Mouse (Mus musculus) lung, adult 2 months (tissue): ENCODE measurements around the gene Csrp3. TPM values are rescaled to one million over a fixed set of nuclear protein-coding genes. Genes with fewer than 3 reads are reported as not detected.

ENCODE experiments used
- DNase-seq: peaks from one replicate; pipeline ENCODE4 v3.0.0; 2022
- H3K4me1 ChIP-seq: fragments of 200-500 bp; 2 replicates; pipeline ENCODE4 v1.6.1; 2011; ENCODE audit warnings: low read length; ENCODE audit not compliant: control insufficient read depth, insufficient read depth
- H3K4me3 ChIP-seq: fragments of 200-500 bp; replicated peaks from 2 replicates; pipeline ENCODE3; 2011; ENCODE audit warnings: low read depth, mild to moderate bottlenecking, control low read depth, low read length; ENCODE audit errors: extremely low read depth
- CTCF ChIP-seq: fragments of 200-500 bp; IDR thresholded peaks from 2 replicates; pipeline ENCODE4 v1.5.1; 2011; ENCODE audit warnings: mild to moderate bottlenecking, low read length, control low read depth; ENCODE audit not compliant: insufficient read depth
- POLR2A ChIP-seq: fragments of 200-500 bp; IDR thresholded peaks from 2 replicates; pipeline ENCODE4 v1.6.1; 2011; ENCODE audit warnings: low read depth, mild to moderate bottlenecking, control low read depth, low read length, borderline replicate concordance; ENCODE audit errors: extremely low read depth
- WGBS: fragments of 180-500 bp; shearing (Covaris S2); methylation state at CpG from one replicate; pipeline ENCODE4 v1.1.7; 2018; 5-methylcytosine and 5-hydroxymethylcytosine counted together
- polyA plus RNA-seq: library from polyadenylated mRNA; depleted of rRNA; stranded (reverse); fragments of >200 nt; gene quantifications from 2 replicates; pipeline ENCODE4 v1.2.3, GENCODE M21; 2012

The Csrp3 gene
- polyA plus RNA-seq, 1 experiment = 38.0 TPM

DNA sequence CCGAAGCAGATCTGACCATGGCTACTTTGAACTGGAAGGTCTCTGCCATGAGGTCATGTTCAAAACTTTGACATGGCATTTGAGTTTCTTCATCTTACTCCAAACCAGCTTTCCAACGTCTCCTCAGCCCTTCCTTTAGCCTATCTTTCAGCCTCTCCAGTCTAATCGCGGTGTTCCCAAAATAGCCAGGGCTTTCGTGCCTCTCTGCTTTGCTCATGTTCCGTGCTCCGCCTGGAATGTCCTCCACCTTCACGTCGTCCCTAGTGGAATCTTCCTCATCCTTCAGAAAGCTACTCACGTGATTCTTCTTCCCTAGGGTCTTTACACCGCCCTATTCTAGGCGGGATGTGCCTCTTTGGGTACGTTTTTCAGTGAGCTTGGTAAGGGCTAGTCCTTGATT, 5.7 kb upstream of the Csrp3 start:
- no peak for TF ChIP-seq POLR2A
- no peak for TF ChIP-seq CTCF
- Histone ChIP-seq H3K4me1 (no peaks in the 10 kb centered on the region), H3K4me3 (no peak overlapping the region)
- no peak for DNase-seq
- 80% methylated on average over 13 of the region's 13 CpGs for WGBS

DNA sequence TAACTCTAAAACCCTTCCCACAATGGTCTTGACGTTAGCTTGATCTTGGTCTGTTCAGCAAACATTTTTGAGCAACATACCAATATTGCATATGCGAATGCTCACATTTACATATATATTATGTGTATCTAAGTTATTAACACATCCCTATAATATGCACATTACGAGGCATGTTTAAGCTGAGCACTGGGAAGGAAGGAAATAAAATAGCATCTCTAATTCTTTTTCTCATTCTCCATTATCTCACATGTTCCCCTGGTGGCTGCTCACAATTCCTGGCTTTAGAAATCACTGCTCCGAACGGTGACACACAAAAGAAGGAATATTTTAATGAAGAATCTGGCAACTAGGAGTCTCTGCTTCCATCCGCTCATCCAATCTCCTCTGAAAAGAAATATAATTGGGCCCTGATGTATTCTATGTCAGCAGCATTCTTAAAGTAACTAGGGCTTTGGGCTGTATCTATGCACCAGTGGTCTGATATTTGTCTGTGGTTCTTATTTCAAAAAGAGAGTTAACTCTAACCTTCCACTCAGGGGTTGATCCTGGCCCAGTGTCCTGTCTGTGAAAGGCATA, 3.8 kb upstream of the Csrp3 start:
- H3K4me1 ChIP-seq = no peaks in the 10 kb centered on the region
- WGBS = 91% methylated on average over 6 of the region's 6 CpGs
- DNase-seq = no peak
- TF ChIP-seq POLR2A (no peak), CTCF (no peak)
- H3K4me3 ChIP-seq = no peak overlapping the region

DNA sequence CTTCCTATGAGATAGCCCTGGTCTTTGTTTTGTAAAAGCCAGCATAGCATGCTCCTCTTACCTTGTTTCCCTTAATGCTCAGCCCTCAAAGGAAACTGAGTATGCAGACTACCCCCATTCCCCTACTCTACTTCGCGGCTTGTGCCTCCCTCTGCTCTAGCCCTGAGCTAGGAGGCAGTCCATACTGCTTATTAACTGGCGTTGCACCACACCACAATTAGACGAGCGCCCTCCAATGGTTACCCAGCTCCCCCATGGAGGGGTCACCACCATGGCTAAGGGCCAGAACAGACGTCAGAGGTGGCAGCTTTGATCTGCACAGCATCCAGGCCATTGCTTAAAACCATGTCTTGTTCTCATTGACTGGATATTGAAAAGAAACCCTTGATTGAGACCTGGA, 1.1 kb downstream of the Csrp3 start:
- H3K4me1 ChIP-seq = no peaks in the 10 kb centered on the region
- DNase-seq = no peak
- WGBS = 66% methylated on average over 6 of the region's 6 CpGs
- no peak overlapping the region for H3K4me3 ChIP-seq
- TF ChIP-seq POLR2A = no peak
- TF ChIP-seq CTCF = no peak

DNA sequence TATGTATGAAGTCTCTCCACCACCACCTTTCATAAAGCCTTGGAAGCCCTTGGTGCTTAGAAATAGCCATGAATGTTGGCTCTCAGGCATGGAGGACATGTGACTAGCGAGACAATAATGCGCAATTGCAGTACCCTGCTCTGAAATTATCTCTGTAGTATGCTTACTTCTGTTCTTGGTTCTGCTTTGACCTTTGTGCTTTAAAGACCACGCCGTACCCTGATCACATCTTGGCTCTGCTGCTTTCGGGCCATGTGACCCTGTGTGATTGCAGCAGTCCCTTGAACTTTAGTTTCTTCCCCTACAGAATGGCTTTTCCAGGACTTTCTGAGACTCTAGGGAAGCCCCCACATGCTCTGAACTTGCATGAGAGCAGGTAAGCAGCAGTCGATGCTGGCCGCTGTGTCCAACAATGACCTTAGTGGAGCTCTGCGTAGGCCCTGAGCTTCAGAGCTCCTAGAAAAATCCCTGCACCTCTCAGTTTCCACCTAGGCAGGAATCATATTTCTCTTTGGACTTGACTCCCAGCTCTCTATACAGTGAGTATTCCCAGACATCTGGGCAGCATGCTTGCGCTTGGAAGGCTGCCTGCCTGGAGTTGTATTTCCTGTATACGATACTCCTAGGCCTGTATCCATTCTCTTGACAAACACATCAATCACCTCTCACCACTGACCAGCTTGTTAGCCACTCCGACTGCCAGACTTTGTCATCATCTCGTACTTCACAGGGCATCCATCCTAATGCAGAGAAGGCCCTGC, 2.4 kb downstream of the Csrp3 start:
- WGBS = 73% methylated on average over 12 of the region's 12 CpGs
- no peak overlapping the region for H3K4me3 ChIP-seq
- TF ChIP-seq CTCF = no peak
- TF ChIP-seq POLR2A = no peak
- DNase-seq = no peak
- H3K4me1 ChIP-seq = no peaks in the 10 kb centered on the region

DNA sequence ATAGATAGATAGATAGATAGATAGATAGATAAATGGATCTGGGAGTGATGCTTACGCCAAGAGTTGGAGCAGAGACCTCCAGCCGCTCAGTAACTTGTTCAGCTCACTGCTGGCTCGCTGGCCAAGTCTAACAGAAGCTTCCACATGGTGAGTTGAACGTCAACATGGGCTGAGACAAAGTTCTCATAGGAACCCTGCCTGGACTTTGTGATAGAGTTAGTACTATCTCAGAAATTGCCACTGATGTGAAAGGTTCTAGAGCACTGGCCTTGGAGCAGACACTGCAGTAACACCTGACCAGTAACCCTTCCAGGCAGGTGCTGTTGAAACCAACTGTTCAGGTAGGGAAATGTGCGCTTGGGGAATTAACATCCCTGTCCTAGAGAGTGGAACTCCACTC, 4.3 kb downstream of the Csrp3 start:
- TF ChIP-seq CTCF = no peak
- WGBS = 82% methylated on average over 5 of the region's 5 CpGs
- no peaks in the 10 kb centered on the region for H3K4me1 ChIP-seq
- DNase-seq = no peak
- H3K4me3 ChIP-seq = no peak overlapping the region

DNA sequence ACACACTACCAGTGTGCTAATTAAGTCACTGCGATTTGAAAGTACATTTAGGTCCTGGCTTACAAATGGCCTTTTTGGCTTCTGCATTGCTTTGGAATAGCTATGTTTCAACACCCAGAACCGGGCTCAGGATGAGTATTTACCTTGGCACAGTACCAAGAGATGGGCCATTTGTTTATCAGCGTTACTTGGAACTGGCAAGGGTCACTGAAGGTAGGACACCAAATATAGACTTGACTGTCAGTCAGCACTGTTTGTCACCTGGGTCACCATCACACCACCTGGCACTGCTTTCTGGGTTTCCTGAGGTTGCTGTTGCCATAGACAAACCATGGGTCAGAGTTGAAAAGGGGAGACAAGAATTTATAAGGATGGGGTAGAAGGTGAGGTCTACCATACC, 5.5 kb downstream of the Csrp3 start:
- no peak for DNase-seq

DNA sequence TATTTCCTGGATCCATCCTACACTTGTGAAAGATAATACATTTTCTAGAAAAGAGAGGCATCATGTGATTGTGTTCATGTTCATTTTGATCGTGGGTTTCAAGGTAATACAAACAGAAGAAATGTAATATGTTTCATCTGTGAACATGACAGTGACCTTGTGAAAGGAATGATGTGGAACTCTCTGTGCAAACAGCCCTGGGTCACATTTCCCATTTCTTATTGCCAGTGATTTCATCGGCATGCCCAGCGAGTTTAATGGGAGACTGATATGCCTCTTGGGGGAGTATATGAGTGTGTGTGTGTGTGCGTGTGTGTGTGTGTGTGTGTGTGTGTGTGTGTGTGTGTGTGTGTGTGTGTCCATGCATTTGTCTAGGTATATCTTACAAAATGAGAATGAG, 6.3 kb downstream of the Csrp3 start:
- no peak for DNase-seq
- TF ChIP-seq POLR2A = no peak
- TF ChIP-seq CTCF = no peak
- no peak overlapping the region for H3K4me3 ChIP-seq
- 69% methylated on average over 4 of the region's 4 CpGs for WGBS
- no peaks in the 10 kb centered on the region for H3K4me1 ChIP-seq

More for the DNA sequence above, 5.5 kb downstream of the Csrp3 start:
- no peak overlapping the region for H3K4me3 ChIP-seq
- H3K4me1 ChIP-seq = no peaks in the 10 kb centered on the region
- TF ChIP-seq CTCF (no peak), POLR2A (no peak)
- WGBS = 50% methylated on average over 3 of the region's 3 CpGs

DNA sequence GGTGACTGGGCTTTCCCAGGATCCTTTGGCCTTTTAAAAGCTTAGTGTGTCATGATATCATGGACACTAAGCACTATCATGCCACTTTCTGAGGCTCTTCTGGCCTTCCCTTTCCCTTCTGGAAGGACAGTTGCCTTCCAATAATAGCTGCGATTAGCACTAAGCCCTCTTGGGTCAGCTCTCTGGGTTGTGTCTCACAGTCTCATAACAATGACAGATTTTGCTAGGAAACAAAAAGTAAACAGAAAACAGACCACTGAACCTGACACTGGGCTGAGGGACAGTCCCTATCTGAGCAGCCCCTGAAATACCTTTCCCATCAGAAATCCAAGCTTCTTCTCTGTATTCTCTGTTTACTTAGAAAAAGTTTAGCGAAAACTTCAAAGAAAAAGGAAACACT, 7.3 kb downstream of the Csrp3 start:
- Histone ChIP-seq H3K4me3 (no peak overlapping the region), H3K4me1 (no peaks in the 10 kb centered on the region)
- TF ChIP-seq POLR2A (no peak), CTCF (no peak)
- no peak for DNase-seq
- WGBS = 41% methylated on average over 2 of the region's 2 CpGs

DNA sequence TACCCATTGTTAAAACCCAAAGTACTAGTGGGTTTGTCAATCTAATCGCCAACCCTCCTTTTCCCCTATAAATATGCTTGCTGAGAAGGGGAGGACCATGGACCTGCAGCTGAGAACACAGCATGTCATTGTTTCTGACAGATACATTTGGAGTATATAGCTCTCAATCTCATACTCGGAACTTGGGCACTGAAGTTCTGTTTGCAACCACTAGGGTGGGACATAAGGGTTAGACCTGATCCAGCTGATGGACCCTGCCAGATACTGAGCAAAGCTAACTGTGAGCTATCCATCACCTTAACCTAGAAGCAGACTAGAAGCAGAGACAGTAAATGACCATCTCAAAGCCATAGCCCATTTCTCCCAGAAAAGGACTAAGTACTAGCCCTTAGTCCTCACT, 9.4 kb downstream of the Csrp3 start:
- DNase-seq = no peak
- no peak for TF ChIP-seq CTCF
- TF ChIP-seq POLR2A = no peak
- no peaks in the 10 kb centered on the region for H3K4me1 ChIP-seq
- 61% methylated on average over 2 of the region's 2 CpGs for WGBS
- no peak overlapping the region for H3K4me3 ChIP-seq

DNA sequence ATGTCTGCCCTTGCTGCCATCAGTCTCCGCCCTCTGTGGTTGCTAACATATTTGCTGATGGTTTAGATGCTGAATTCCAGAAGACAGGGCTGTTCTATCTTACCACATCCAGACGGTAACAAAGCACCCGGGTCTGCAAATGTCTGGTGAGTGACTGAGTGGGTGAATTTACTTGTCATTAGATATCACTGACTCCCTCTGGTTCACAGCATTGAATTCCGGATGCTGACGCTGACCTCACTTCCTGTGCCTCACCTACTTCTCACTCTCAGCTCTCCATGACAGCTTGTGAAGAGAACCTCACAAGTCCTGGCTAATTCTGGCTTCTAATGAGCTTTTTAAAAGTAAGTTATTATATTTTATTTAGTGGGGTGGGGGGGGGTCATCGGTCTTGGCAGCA, 10.9 kb downstream of the Csrp3 start:
- H3K4me1 ChIP-seq = no peaks in the 10 kb centered on the region
- 42% methylated on average over 6 of the region's 6 CpGs for WGBS
- no peak overlapping the region for H3K4me3 ChIP-seq
- no peak for DNase-seq
- TF ChIP-seq POLR2A = no peak
- TF ChIP-seq CTCF = no peak
